ENCODE assay signal across 10 mouse cellular contexts in the genomic region with DNA sequence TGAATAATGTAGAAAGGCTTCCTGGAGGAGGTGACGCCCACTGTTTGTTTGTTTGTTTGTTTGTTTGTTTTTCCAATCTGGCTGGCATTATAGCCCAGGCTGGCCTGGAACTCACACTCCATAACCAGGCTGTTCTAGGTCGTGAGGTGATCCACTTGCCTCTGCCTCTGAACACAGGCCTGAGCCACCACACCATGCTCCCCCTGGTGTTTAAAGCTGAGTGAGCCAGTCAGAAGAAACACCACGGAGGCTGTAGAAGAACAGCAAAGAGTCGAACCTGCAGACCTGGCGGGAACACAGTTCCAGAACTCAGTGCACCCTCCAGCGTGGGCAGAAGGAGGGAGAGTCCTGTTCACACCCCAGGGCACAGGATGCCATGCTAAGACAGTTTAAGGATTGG.
DNase-seq lines count a peak whose midpoint lies in the region; TF ChIP-seq lines count a peak whose summit lies in the region.
"Had no signal": no experiment of that assay in that cellular context is flagged by ENCODE, and none has a peak within 500 bp of the region (broad histone marks: within the 10 kb centered on the region; RNA-seq: fewer than 3 reads in every experiment).

No protein-coding gene starts in this region.

- no peaks in the 10 kb centered on the region for H3K27me3 ChIP-seq in liver, adult 2 months (ENCODE audit: control insufficient read depth, insufficient read depth, low read length)

- H3K36me3 ChIP-seq in liver, adult 2 months (ENCODE audit: control insufficient read depth, insufficient read depth, low read length), result no peaks in the 10 kb centered on the region

- TF ChIP-seq CTCF in liver, adult 2 months (IDR thresholded peaks at IDR 0.05; ENCODE audit: low read depth, low read length), result peak; percentile 43

- H3K4me3 ChIP-seq in liver, adult 2 months (ENCODE audit: insufficient read depth, low read depth, low read length), result no peak overlapping the region

- DNase-seq in cerebellum, adult 9-11 months, result peak; percentile 42
- DNase-seq in cerebellum, adult 8-10 months, result no peak
- peak; percentile 9 for DNase-seq in liver, adult 2 months (ENCODE audit: extremely low read depth, low read depth, low spot score)
- DNase-seq in liver, result no peak
- DNase-seq in cerebellum, postnatal 14 days, result peak; percentile 38 to 40
- DNase-seq in lung, postnatal 10 days, result peak; percentile 36
- no peak for DNase-seq in spleen, adult 12 weeks (ENCODE audit: low spot score)
- no peak for DNase-seq in right cerebral cortex, postnatal 25 days
- DNase-seq: right cerebral cortex, postnatal 14 days had no signal

- no peak for TF ChIP-seq POLR2A in liver, adult 2 months (IDR thresholded peaks at IDR 0.05; ENCODE audit: extremely low read depth, insufficient read depth, low read length)

- no peak overlapping the region for H3K9ac ChIP-seq in liver, adult 2 months (ENCODE audit: low read depth, low read length)

- no peaks in the 10 kb centered on the region for H3K79me2 ChIP-seq in liver, adult 2 months (ENCODE audit: control insufficient read depth, insufficient read depth, low read length)

- WGBS in liver, adult 2 months, result 36% methylated on average over 6 of the region's 6 CpGs

- peaks cover 2% of the 10 kb centered on the region for H3K4me1 ChIP-seq in liver, adult 2 months (ENCODE audit: control insufficient read depth, insufficient read depth, low read length)

- H3K27ac ChIP-seq in liver, adult 2 months (replicated peaks; ENCODE audit: insufficient read depth, low read depth, low read length), result no peak overlapping the region
- H3K27ac ChIP-seq: macrophage had no signal

Comparison
In these comparisons a context has a peak if more than half of its experiments do, and no peak if none do; other contexts are left out.
1. DNase-seq: peak in cerebellum, adult 9-11 months (single experiment), liver, adult 2 months (single experiment), cerebellum, postnatal 14 days (2 of 2) and lung, postnatal 10 days (single experiment); none in cerebellum, adult 8-10 months (single experiment), liver (single experiment), spleen, adult 12 weeks (single experiment) and right cerebral cortex, postnatal 25 days (single experiment).